Mouse (Mus musculus) kidney, postnatal 0 days (tissue): ENCODE data around the gene Gins2. TPM values are rescaled to one million over a fixed set of nuclear protein-coding genes. Genes with fewer than 3 reads are reported as not detected.

Experiments
- ATAC-seq: fragments of 200-750 bp; cut with Nextera tagmentation; replicated peaks from 2 replicates; pipeline ENCODE4 v1.8.0; 2017; ENCODE audit warnings: low read depth, moderate number of reproducible peaks, moderate TSS enrichment, moderate library complexity; ENCODE audit not compliant: low FRiP score
- DNase-seq: peaks from one replicate; pipeline ENCODE4 v3.0.0-alpha.2; 2016; ENCODE audit warnings: low spot score
- H3K27ac ChIP-seq: fragments of 300-500 bp; sonication (generic); 2 replicates; pipeline ENCODE4 v1.5.1; 2014; ENCODE audit warnings: mild to moderate bottlenecking
- H3K27me3 ChIP-seq: fragments of 300-500 bp; sonication (generic); 2 replicates; pipeline ENCODE4 v1.6.1; 2014; ENCODE audit warnings: low read length, mixed read lengths; ENCODE audit not compliant: insufficient read depth
- H3K36me3 ChIP-seq: fragments of 300-500 bp; sonication (generic); 2 replicates; pipeline ENCODE4 v1.6.1; 2014; ENCODE audit warnings: low read length, mixed read lengths; ENCODE audit not compliant: insufficient read depth
- H3K4me1 ChIP-seq: fragments of 300-500 bp; sonication (generic); replicated peaks from 2 replicates; pipeline ENCODE4 v1.6.1; 2014; ENCODE audit warnings: antibody characterized with exemption, low read length, mixed read lengths; ENCODE audit not compliant: insufficient read depth
- H3K4me2 ChIP-seq: fragments of 300-500 bp; sonication (generic); 2 replicates; pipeline ENCODE4 v1.6.1; 2014; ENCODE audit warnings: mild to moderate bottlenecking, low read length, moderate library complexity, mixed read lengths
- H3K4me3 ChIP-seq: fragments of 300-500 bp; sonication (generic); replicated peaks from 2 replicates; pipeline ENCODE4 v1.5.1; 2014; ENCODE audit warnings: low read depth, low read length
- H3K9ac ChIP-seq: fragments of 300-500 bp; sonication (generic); 2 replicates; pipeline ENCODE4 v1.6.1; 2014; ENCODE audit warnings: low read depth, low read length
- H3K9me3 ChIP-seq: fragments of 300-500 bp; sonication (generic); replicated peaks from 2 replicates; pipeline ENCODE4 v1.6.1; 2016; ENCODE audit warnings: low read length, inconsistent platforms, mixed read lengths
- CTCF ChIP-seq: IDR thresholded peaks from 2 replicates; pipeline ENCODE4 v1.5.1; 2016; ENCODE audit warnings: antibody characterized with exemption, low read depth, mild to moderate bottlenecking, moderate library complexity
- WGBS: fragments of 180-500 bp; shearing (Covaris S2); extraction: QIAGEN DNeasy Blood & Tissue Kit; methylation state at CpG from one replicate; pipeline ENCODE4 v1.1.7; 2014; 5-methylcytosine and 5-hydroxymethylcytosine counted together
- polyA plus RNA-seq: library from polyadenylated mRNA; unstranded; fragments of >200 nt; fragmentation: Nextera tagmentation; extraction: Ambion mirVana; gene quantifications from 2 replicates; pipeline ENCODE4 v1.2.1, GENCODE M21; 2015

Gene Gins2
- polyA plus RNA-seq, 1 experiment from 2014 or later: 54.0 TPM

- Histone ChIP-seq H3K9me3 (no peaks in the 10 kb centered on the region), H3K4me3 (0 out of 2 replicates have a peak overlapping the region, but pooled peaks have one; percentile 58), H3K9ac (no peak overlapping the region), H3K36me3 (no peaks in the 10 kb centered on the region), H3K4me2 (peak overlapping the region; percentile 99), H3K27ac (peak overlapping the region; percentile 96), H3K27me3 (no peaks in the 10 kb centered on the region), H3K4me1 (peaks cover 60% of the 10 kb centered on the region)
- DNase-seq (peak; percentile 51), ATAC-seq (no peak)
- 33% methylated on average over 6 of the region's 6 CpGs for WGBS
- no peak; the same call in 1 of the 2 replicates for TF ChIP-seq CTCF
Measured at GRCm38 (mm10) chr8:120539381-120539774, 49.7 kb downstream of the Gins2 start.

GRCm38 (mm10) chr8:120538397-120539240 is 50.5 kb downstream of the Gins2 start:
- Histone ChIP-seq H3K9ac (peak overlapping the region; percentile 78), H3K9me3 (no peaks in the 10 kb centered on the region), H3K27ac (peak overlapping the region; percentile 96), H3K4me3 (peak overlapping the region; percentile 58), H3K27me3 (no peaks in the 10 kb centered on the region), H3K36me3 (no peaks in the 10 kb centered on the region), H3K4me1 (peaks cover 57% of the 10 kb centered on the region), H3K4me2 (peak overlapping the region; percentile 99)
- WGBS: 9% methylated on average over 37 of the region's 37 CpGs
- peak; percentile 78 for ATAC-seq
- peak; percentile 88 for DNase-seq
- TF ChIP-seq CTCF: peak; percentile 44

GRCm38 (mm10) chr8:120537818-120538396 is 51.2 kb downstream of the Gins2 start:
- WGBS: 3% methylated on average over 43 of the region's 46 CpGs
- Histone ChIP-seq H3K9me3 (no peaks in the 10 kb centered on the region), H3K9ac (peak overlapping the region; percentile 78), H3K27ac (peak overlapping the region; percentile 96), H3K27me3 (no peaks in the 10 kb centered on the region), H3K4me1 (peaks cover 57% of the 10 kb centered on the region), H3K36me3 (no peaks in the 10 kb centered on the region), H3K4me2 (peak overlapping the region; percentile 99), H3K4me3 (peak overlapping the region; percentile 58)
- ATAC-seq (no peak; the same call in 1 of the 2 replicates), DNase-seq (peak; percentile 84)
- TF ChIP-seq CTCF: 0 out of 2 replicates have a peak, but pooled peaks have one; percentile 3

GRCm38 (mm10) chr8:120537207-120537817 is 51.8 kb downstream of the Gins2 start:
- no peaks in the 10 kb centered on the region for H3K36me3 ChIP-seq
- no peak for TF ChIP-seq CTCF
- WGBS: under 1% methylated on average over 70 of the region's 79 CpGs
- ATAC-seq (peak; percentile 43), DNase-seq (peak; percentile 83)
- H3K4me3 ChIP-seq: peak overlapping the region; percentile 58
- peak overlapping the region; percentile 78 for H3K9ac ChIP-seq
- H3K27ac ChIP-seq: peak overlapping the region; percentile 96
- no peaks in the 10 kb centered on the region for H3K27me3 ChIP-seq
- H3K4me2 ChIP-seq: peak overlapping the region; percentile 99
- H3K9me3 ChIP-seq: no peaks in the 10 kb centered on the region
- peaks cover 60% of the 10 kb centered on the region for H3K4me1 ChIP-seq

- WGBS: under 1% methylated on average over 61 of the region's 61 CpGs
- Histone ChIP-seq H3K4me2 (peak overlapping the region; percentile 99), H3K27ac (peak overlapping the region; percentile 96), H3K9ac (peak overlapping the region; percentile 65), H3K36me3 (no peaks in the 10 kb centered on the region), H3K4me1 (peaks cover 64% of the 10 kb centered on the region), H3K9me3 (no peaks in the 10 kb centered on the region), H3K27me3 (no peaks in the 10 kb centered on the region), H3K4me3 (peak overlapping the region; percentile 58)
- no peak for ATAC-seq
- TF ChIP-seq CTCF: no peak
- no peak for DNase-seq
Measured at GRCm38 (mm10) chr8:120536306-120537206, 52.5 kb downstream of the Gins2 start.
